21 mouse cellular contexts compared by ENCODE assay signal in the genomic region with DNA sequence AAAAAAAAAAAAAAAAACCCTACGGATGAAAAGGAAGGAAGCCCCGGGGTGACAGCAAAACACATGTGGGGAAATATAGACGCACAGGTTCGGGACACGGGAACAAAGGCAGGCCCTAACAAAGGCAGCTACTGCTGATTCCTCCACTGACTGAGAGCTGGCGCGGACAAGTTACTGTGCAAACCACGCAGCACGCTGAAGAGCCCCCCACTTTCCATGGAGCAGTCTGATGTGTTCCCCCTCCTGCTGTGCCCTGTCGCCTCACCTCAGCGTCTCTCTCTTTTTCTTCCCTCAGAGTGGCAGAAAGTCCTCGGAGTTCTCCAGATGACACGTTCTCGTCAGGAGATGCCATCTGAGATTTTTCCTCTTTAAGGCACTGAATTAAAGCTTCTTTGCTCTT. TPM values are rescaled to one million over a fixed set of nuclear protein-coding genes. Genes with fewer than 3 reads are reported as not detected.
DNase-seq lines count a peak whose midpoint lies in the region; ATAC-seq and TF ChIP-seq lines count a peak whose summit lies in the region.
"Had no signal": no experiment of that assay in that cellular context is flagged by ENCODE, and none has a peak within 500 bp of the region (broad histone marks: within the 10 kb centered on the region; RNA-seq: fewer than 3 reads in every experiment).

No protein-coding gene starts in this region.

- peak; percentile 23; the same call in 1 of the 2 replicates for ATAC-seq in forebrain, postnatal 0 days
- no peak for ATAC-seq in forebrain, embryonic 16.5 days
- no peak for ATAC-seq in midbrain, embryonic 14.5 days (ENCODE audit: low FRiP score, low TSS enrichment)
- no peak for ATAC-seq in midbrain, embryonic 13.5 days
- ATAC-seq in liver, postnatal 0 days, result no peak
- ATAC-seq: hindbrain, embryonic 16.5 days; inflammation-experienced regulatory T-cells, adult 6 months had no signal

- no peak for DNase-seq in forebrain, postnatal 0 days
- DNase-seq in midbrain, embryonic 14.5 days, result peak; percentile 36
- peak; percentile 28 for DNase-seq in brain, adult 2 months (ENCODE audit: low read depth, low spot score)
- peak; percentile 30 for DNase-seq in retina, postnatal 1 day
- no peak for DNase-seq in liver, postnatal 0 days
- DNase-seq: adrenal gland, adult 2 months; adrenal gland, postnatal 36 days; cerebellum, adult 11-12 months; cerebellum, adult 9-10 months; cerebellum, postnatal 25 days; gastrocnemius, postnatal 14 days; heart, postnatal 4 days had no signal

- H3K4me1 ChIP-seq in forebrain, postnatal 0 days (ENCODE audit: insufficient read depth), result no peaks in the 10 kb centered on the region
- H3K4me1 ChIP-seq in forebrain, embryonic 16.5 days (replicated peaks; ENCODE audit: control insufficient read depth, insufficient read depth, low read length), result no peaks in the 10 kb centered on the region
- H3K4me1 ChIP-seq in midbrain, embryonic 14.5 days (ENCODE audit: control insufficient read depth, insufficient read depth, low read length), result no peaks in the 10 kb centered on the region
- H3K4me1 ChIP-seq in midbrain, embryonic 13.5 days (replicated peaks), result 0 out of 2 replicates have a peak, but pooled peaks cover 6% of the 10 kb centered on the region
- no peaks in the 10 kb centered on the region for H3K4me1 ChIP-seq in liver, postnatal 0 days (ENCODE audit: insufficient read depth)
- H3K4me1 ChIP-seq: embryonic facial prominence, embryonic 12.5 days; forebrain, embryonic 12.5 days; heart, embryonic 13.5 days; hindbrain, embryonic 12.5 days had no signal

- no peak for TF ChIP-seq EP300 in liver, postnatal 0 days (IDR thresholded peaks at IDR 0.05; ENCODE audit: low read depth)

- H3K27ac ChIP-seq in forebrain, postnatal 0 days (ENCODE audit: low read depth, low read length), result no peak overlapping the region
- H3K27ac ChIP-seq in forebrain, embryonic 16.5 days (ENCODE audit: low read length), result no peak overlapping the region
- H3K27ac ChIP-seq in midbrain, embryonic 14.5 days (replicated peaks; ENCODE audit: low read depth, low read length), result no peak overlapping the region
- no peak overlapping the region for H3K27ac ChIP-seq in midbrain, embryonic 13.5 days
- no peak overlapping the region for H3K27ac ChIP-seq in liver, postnatal 0 days (ENCODE audit: low read depth)
- H3K27ac ChIP-seq: embryonic facial prominence, embryonic 12.5 days; forebrain, embryonic 12.5 days; heart, embryonic 13.5 days; hindbrain, embryonic 12.5 days had no signal

- H3K4me2 ChIP-seq in forebrain, postnatal 0 days (ENCODE audit: low read depth), result no peak overlapping the region
- H3K4me2 ChIP-seq in forebrain, embryonic 16.5 days (ENCODE audit: low read length), result no peak overlapping the region
- no peak overlapping the region for H3K4me2 ChIP-seq in midbrain, embryonic 14.5 days (ENCODE audit: low read length)
- no peak overlapping the region for H3K4me2 ChIP-seq in midbrain, embryonic 13.5 days (replicated peaks)
- H3K4me2 ChIP-seq in liver, postnatal 0 days (ENCODE audit: low read depth, low read length), result no peak overlapping the region
- H3K4me2 ChIP-seq: embryonic facial prominence, embryonic 12.5 days; forebrain, embryonic 12.5 days; heart, embryonic 13.5 days; hindbrain, embryonic 12.5 days had no signal

- no peaks in the 10 kb centered on the region for H3K27me3 ChIP-seq in forebrain, postnatal 0 days (ENCODE audit: insufficient read depth, low read length)
- H3K27me3 ChIP-seq in forebrain, embryonic 16.5 days (replicated peaks; ENCODE audit: control insufficient read depth, insufficient read depth, low read length), result no peaks in the 10 kb centered on the region
- H3K27me3 ChIP-seq in midbrain, embryonic 14.5 days (ENCODE audit: control insufficient read depth, insufficient read depth, low read length), result no peaks in the 10 kb centered on the region
- no peaks in the 10 kb centered on the region for H3K27me3 ChIP-seq in midbrain, embryonic 13.5 days
- H3K27me3 ChIP-seq in liver, postnatal 0 days (ENCODE audit: insufficient read depth, low read length), result no peaks in the 10 kb centered on the region
- H3K27me3 ChIP-seq: CH12.LX; embryonic facial prominence, embryonic 12.5 days; forebrain, embryonic 12.5 days; heart, embryonic 13.5 days; hindbrain, embryonic 12.5 days had no signal

- H3K9me3 ChIP-seq in forebrain, postnatal 0 days (ENCODE audit: low read length), result no peaks in the 10 kb centered on the region
- H3K9me3 ChIP-seq in forebrain, embryonic 16.5 days (ENCODE audit: control insufficient read depth, low read length), result no peaks in the 10 kb centered on the region
- H3K9me3 ChIP-seq in midbrain, embryonic 14.5 days (ENCODE audit: control insufficient read depth, low read length), result no peaks in the 10 kb centered on the region
- no peaks in the 10 kb centered on the region for H3K9me3 ChIP-seq in midbrain, embryonic 13.5 days
- no peaks in the 10 kb centered on the region for H3K9me3 ChIP-seq in liver, postnatal 0 days (ENCODE audit: low read length)
- H3K9me3 ChIP-seq: embryonic facial prominence, embryonic 12.5 days; forebrain, embryonic 12.5 days; heart, embryonic 13.5 days; hindbrain, embryonic 12.5 days had no signal

- no peak overlapping the region for H3K4me3 ChIP-seq in forebrain, postnatal 0 days (ENCODE audit: low read depth, low read length)
- H3K4me3 ChIP-seq in forebrain, embryonic 16.5 days (replicated peaks; ENCODE audit: low read length), result no peak overlapping the region
- no peak overlapping the region for H3K4me3 ChIP-seq in midbrain, embryonic 14.5 days (replicated peaks; ENCODE audit: low read depth, low read length)
- H3K4me3 ChIP-seq in midbrain, embryonic 13.5 days (replicated peaks), result no peak overlapping the region
- no peak overlapping the region for H3K4me3 ChIP-seq in liver, postnatal 0 days (ENCODE audit: low read depth, low read length)
- H3K4me3 ChIP-seq: embryonic facial prominence, embryonic 12.5 days; forebrain, embryonic 12.5 days; heart, embryonic 13.5 days; hindbrain, embryonic 12.5 days had no signal

- TF ChIP-seq CTCF in forebrain, postnatal 0 days (IDR thresholded peaks at IDR 0.05; ENCODE audit: low read depth), result no peak
- no peak for TF ChIP-seq CTCF in liver, postnatal 0 days (IDR thresholded peaks at IDR 0.05; ENCODE audit: low read depth)

- H3K9ac ChIP-seq in forebrain, postnatal 0 days, result no peak overlapping the region
- no peak overlapping the region for H3K9ac ChIP-seq in forebrain, embryonic 16.5 days (replicated peaks; ENCODE audit: low read depth, low read length)
- no peak overlapping the region for H3K9ac ChIP-seq in midbrain, embryonic 14.5 days (replicated peaks; ENCODE audit: low read length)
- H3K9ac ChIP-seq in midbrain, embryonic 13.5 days (replicated peaks), result no peak overlapping the region
- no peak overlapping the region for H3K9ac ChIP-seq in liver, postnatal 0 days (replicated peaks)
- H3K9ac ChIP-seq: embryonic facial prominence, embryonic 12.5 days; forebrain, embryonic 12.5 days; heart, embryonic 13.5 days; hindbrain, embryonic 12.5 days had no signal

- WGBS in forebrain, postnatal 0 days, result 79% methylated on average over 14 of the region's 14 CpGs
- 76% methylated on average over 14 of the region's 14 CpGs for WGBS in forebrain, embryonic 16.5 days
- 47% methylated on average over 14 of the region's 14 CpGs for WGBS in midbrain, embryonic 14.5 days
- WGBS in midbrain, embryonic 13.5 days, result 60% methylated on average over 14 of the region's 14 CpGs
- 85% methylated on average over 14 of the region's 14 CpGs for WGBS in liver, postnatal 0 days (ENCODE audit: insufficient replicate concordance)

- peaks cover 16% of the 10 kb centered on the region for H3K36me3 ChIP-seq in forebrain, postnatal 0 days (ENCODE audit: insufficient read depth)
- peaks cover 10% of the 10 kb centered on the region for H3K36me3 ChIP-seq in forebrain, embryonic 16.5 days (ENCODE audit: control insufficient read depth, insufficient read depth)
- peaks cover 20% of the 10 kb centered on the region; the same call in 1 of the 2 replicates for H3K36me3 ChIP-seq in midbrain, embryonic 14.5 days (ENCODE audit: control insufficient read depth, insufficient read depth, low read length)
- H3K36me3 ChIP-seq in midbrain, embryonic 13.5 days, result peaks cover 49% of the 10 kb centered on the region
- peaks cover 24% of the 10 kb centered on the region for H3K36me3 ChIP-seq in liver, postnatal 0 days (replicated peaks; ENCODE audit: insufficient read depth, low read length)

RNA-seq across cellular contexts. Expression of gene Cdk5rap2, which starts 55.8 kb away (rescaled TPM):
- 9.5 and 16.7 TPM in 2 replicates for total RNA-seq in forebrain, postnatal 0 days (2014; rRNA removed)
- 5.6 and 6.1 TPM in 2 replicates for polyA plus RNA-seq in forebrain, postnatal 0 days (2015; fragmentation: Nextera tagmentation; extraction: Ambion mirVana)
- 10.9 and 12.5 TPM in 2 replicates for polyA plus RNA-seq in forebrain, embryonic 16.5 days (2015; fragmentation: Nextera tagmentation; extraction: Ambion mirVana)
- 9.9 and 14.8 TPM in 2 replicates for polyA plus RNA-seq in midbrain, embryonic 14.5 days (2014; fragmentation: Nextera tagmentation; extraction: Ambion mirVana)
- polyA plus RNA-seq in midbrain, embryonic 13.5 days (2015; fragmentation: Nextera tagmentation; extraction: Ambion mirVana), result 11.4 and 14.2 TPM in 2 replicates
- 3.3 and 3.4 TPM in 2 replicates for polyA plus RNA-seq in liver, postnatal 0 days (2015; fragmentation: Nextera tagmentation; extraction: Ambion mirVana)

Comparison
In these comparisons a context has a peak if more than half of its experiments do, and no peak if none do; other contexts are left out.
1. DNase-seq: peak in midbrain, embryonic 14.5 days (single experiment), brain, adult 2 months (single experiment) and retina, postnatal 1 day (single experiment); none in forebrain, postnatal 0 days (single experiment) and liver, postnatal 0 days (single experiment).